Mouse (Mus musculus) c-Kit-positive CD71-positive TER-119-negative erythroid progenitor cells, embryonic 14.5 days (primary cell): Measurements from ENCODE around the gene Col19a1.

Source experiments
- DNase-seq: peaks from one replicate; pipeline ENCODE4 v3.0.0-alpha.2; 2013; ENCODE audit warnings: low read depth

Gene Col19a1

GRCm38 (mm10) chr1:24226941-24227711 is 360.1 kb downstream of the Col19a1 start:
- no peak for DNase-seq

GRCm38 (mm10) chr1:24225825-24226526 is 361.3 kb downstream of the Col19a1 start:
- DNase-seq: no peak

- DNase-seq: no peak
Observed at GRCm38 (mm10) chr1:24222981-24223612, 364.2 kb downstream of the Col19a1 start.

GRCm38 (mm10) chr1:24222231-24222630 is 365.0 kb downstream of the Col19a1 start:
- DNase-seq: no peak

- DNase-seq: no peak
Observed at GRCm38 (mm10) chr1:24219041-24219440, 368.2 kb downstream of the Col19a1 start.
